Mouse (Mus musculus): ENCODE measurements around the gene Cyp27a1.

Cyp27a1 gene

GRCm38 (mm10) chr1:74774062-74774461 is 60.7 kb downstream of the Cyp27a1 start:
- DNase-seq: no peak

- no peak for DNase-seq
Observed at GRCm38 (mm10) chr1:74775816-74776215, 62.4 kb downstream of the Cyp27a1 start.

- DNase-seq: no peak
Observed at GRCm38 (mm10) chr1:74778934-74779486, 65.6 kb downstream of the Cyp27a1 start.

GRCm38 (mm10) chr1:74782045-74782444 is 68.7 kb downstream of the Cyp27a1 start:
- DNase-seq: no peak

GRCm38 (mm10) chr1:74783554-74783953 is 70.2 kb downstream of the Cyp27a1 start:
- DNase-seq: no peak

- no peak for DNase-seq
Observed at GRCm38 (mm10) chr1:74784041-74784759, 70.8 kb downstream of the Cyp27a1 start.

Data from right cerebral cortex, postnatal 25 days (tissue).